In genomic region chr2:154568329-154569070, GRCm38 (mm10) we compare ENCODE assay signal across 8 mouse cellular contexts. TPM values are rescaled to one million over a fixed set of nuclear protein-coding genes. Genes with fewer than 3 reads are reported as not detected.
A peak's percentile ranks its signal among the peaks of the same experiment; 100 is the strongest.
DNase-seq lines count a peak whose midpoint lies in the region; ATAC-seq and TF ChIP-seq lines count a peak whose summit lies in the region.

No protein-coding gene starts in this region.

- H3K9ac ChIP-seq in forebrain, embryonic 12.5 days = peak overlapping the region; percentile 90
- peak overlapping the region; percentile 86 for H3K9ac ChIP-seq in limb, embryonic 12.5 days (replicated peaks)
- H3K9ac ChIP-seq in midbrain, postnatal 0 days (replicated peaks; ENCODE audit: low read length, poor library complexity, severe bottlenecking) = no peak overlapping the region

- no peaks in the 10 kb centered on the region for H3K9me3 ChIP-seq in forebrain, embryonic 12.5 days
- H3K9me3 ChIP-seq in limb, embryonic 12.5 days = no peaks in the 10 kb centered on the region
- H3K9me3 ChIP-seq in midbrain, postnatal 0 days (ENCODE audit: low read length) = no peaks in the 10 kb centered on the region

- ATAC-seq in forebrain, embryonic 12.5 days (ENCODE audit: low FRiP score) = peak; percentile 18; the same call in 1 of the 2 replicates
- ATAC-seq in limb, embryonic 12.5 days (ENCODE audit: insufficient number of reproducible peaks, insufficient read depth, low FRiP score, low TSS enrichment, low read depth) = no peak
- no peak for ATAC-seq in midbrain, postnatal 0 days (ENCODE audit: low FRiP score)

- H3K4me2 ChIP-seq in forebrain, embryonic 12.5 days = peak overlapping the region; percentile 85
- H3K4me2 ChIP-seq in limb, embryonic 12.5 days = peak overlapping the region; percentile 77
- peak overlapping the region; percentile 99 for H3K4me2 ChIP-seq in midbrain, postnatal 0 days (ENCODE audit: low read depth, low read length, poor library complexity, severe bottlenecking)

- H3K4me3 ChIP-seq in forebrain, embryonic 12.5 days (replicated peaks) = peak overlapping the region; percentile 92
- peak overlapping the region; percentile 91 for H3K4me3 ChIP-seq in limb, embryonic 12.5 days (replicated peaks)
- H3K4me3 ChIP-seq in midbrain, postnatal 0 days (ENCODE audit: low read depth, low read length) = peak overlapping the region; percentile 70; the same call in 1 of the 2 replicates

- H3K27me3 ChIP-seq in forebrain, embryonic 12.5 days = no peaks in the 10 kb centered on the region
- no peaks in the 10 kb centered on the region for H3K27me3 ChIP-seq in limb, embryonic 12.5 days
- H3K27me3 ChIP-seq in midbrain, postnatal 0 days (ENCODE audit: insufficient read depth, low read length) = no peaks in the 10 kb centered on the region

- peaks cover 58% of the 10 kb centered on the region for H3K4me1 ChIP-seq in forebrain, embryonic 12.5 days
- peaks cover 65% of the 10 kb centered on the region for H3K4me1 ChIP-seq in limb, embryonic 12.5 days (replicated peaks)
- H3K4me1 ChIP-seq in midbrain, postnatal 0 days (ENCODE audit: insufficient read depth, low read length) = 0 out of 2 replicates have a peak, but pooled peaks cover 5% of the 10 kb centered on the region

- TF ChIP-seq CTCF in midbrain, postnatal 0 days (IDR thresholded peaks at IDR 0.05) = no peak

- 12% methylated on average over 10 of the region's 10 CpGs for WGBS in forebrain, embryonic 12.5 days
- WGBS in limb, embryonic 12.5 days = 20% methylated on average over 10 of the region's 10 CpGs
- WGBS in midbrain, postnatal 0 days = 16% methylated on average over 10 of the region's 10 CpGs

- H3K36me3 ChIP-seq in forebrain, embryonic 12.5 days (replicated peaks) = peaks cover 11% of the 10 kb centered on the region
- peaks cover 16% of the 10 kb centered on the region for H3K36me3 ChIP-seq in limb, embryonic 12.5 days
- H3K36me3 ChIP-seq in midbrain, postnatal 0 days (ENCODE audit: insufficient read depth, low read length) = no peaks in the 10 kb centered on the region

- peak; percentile 59 for DNase-seq in kidney, postnatal 10 days
- no peak for DNase-seq in kidney, adult 18-20 months
- peak; percentile 77 for DNase-seq in R1 (ENCODE audit: low read depth, low spot score)
- DNase-seq in midbrain, postnatal 0 days (ENCODE audit: low spot score) = peak; percentile 52
- no peak for DNase-seq in cerebellum, adult 18-20 months
- no peak for DNase-seq in natural killer cell, adult 2 months (ENCODE audit: low spot score in 2 of 2)

- H3K27ac ChIP-seq in forebrain, embryonic 12.5 days = peak overlapping the region; percentile 88
- H3K27ac ChIP-seq in limb, embryonic 12.5 days = peak overlapping the region; percentile 88
- H3K27ac ChIP-seq in midbrain, postnatal 0 days (ENCODE audit: low read depth, low read length) = no peak overlapping the region

RNA-seq across cellular contexts. Expression of gene E2f1, which starts 1.2 kb away (rescaled TPM):
- 29.8 and 33.3 TPM in 2 replicates for polyA plus RNA-seq in forebrain, embryonic 12.5 days (2016; fragmentation: Nextera tagmentation; extraction: Ambion mirVana)
- polyA plus RNA-seq in limb, embryonic 12.5 days (2016; fragmentation: Nextera tagmentation; extraction: Ambion mirVana) = 25.5 and 28.8 TPM in 2 replicates
- 2.0 and 2.3 TPM in 2 replicates for total RNA-seq in midbrain, postnatal 0 days (2014; rRNA removed)
- polyA plus RNA-seq in midbrain, postnatal 0 days (2015; fragmentation: Nextera tagmentation; extraction: Ambion mirVana) = 2.1 and 2.3 TPM in 2 replicates

RNA-seq across cellular contexts. Expression of gene Necab3, which starts 9.8 kb away (rescaled TPM):
- 8.7 and 11.0 TPM in 2 replicates for polyA plus RNA-seq in forebrain, embryonic 12.5 days (2016; fragmentation: Nextera tagmentation; extraction: Ambion mirVana)
- polyA plus RNA-seq in limb, embryonic 12.5 days (2016; fragmentation: Nextera tagmentation; extraction: Ambion mirVana) = 4.4 and 4.7 TPM in 2 replicates
- 23.3 and 27.7 TPM in 2 replicates for total RNA-seq in midbrain, postnatal 0 days (2014; rRNA removed)
- 18.1 and 18.9 TPM in 2 replicates for polyA plus RNA-seq in midbrain, postnatal 0 days (2015; fragmentation: Nextera tagmentation; extraction: Ambion mirVana)

RNA-seq across cellular contexts. Expression of gene Actl10, which starts 16.9 kb away (rescaled TPM):
- polyA plus RNA-seq in forebrain, embryonic 12.5 days (2016; fragmentation: Nextera tagmentation; extraction: Ambion mirVana) = 0.66 and 0.86 TPM in 2 replicates
- polyA plus RNA-seq in limb, embryonic 12.5 days (2016; fragmentation: Nextera tagmentation; extraction: Ambion mirVana) = 0.18 and 0.55 TPM in 2 replicates
- not detected in 2 replicates for total RNA-seq in midbrain, postnatal 0 days (2014; rRNA removed)
- 0.11 and 0.16 TPM in 2 replicates for polyA plus RNA-seq in midbrain, postnatal 0 days (2015; fragmentation: Nextera tagmentation; extraction: Ambion mirVana)

RNA-seq across cellular contexts. Expression of gene 1700003F12Rik, which starts 21.6 kb away (rescaled TPM):
- 2.3 and 2.5 TPM in 2 replicates for polyA plus RNA-seq in forebrain, embryonic 12.5 days (2016; fragmentation: Nextera tagmentation; extraction: Ambion mirVana)
- 1.1 and 1.3 TPM in 2 replicates for polyA plus RNA-seq in limb, embryonic 12.5 days (2016; fragmentation: Nextera tagmentation; extraction: Ambion mirVana)
- 1.6 and 2.5 TPM in 2 replicates for total RNA-seq in midbrain, postnatal 0 days (2014; rRNA removed)
- 4.0 and 5.3 TPM in 2 replicates for polyA plus RNA-seq in midbrain, postnatal 0 days (2015; fragmentation: Nextera tagmentation; extraction: Ambion mirVana)

RNA-seq across cellular contexts. Expression of gene Pxmp4, which starts 35.0 kb away (rescaled TPM):
- 10.4 and 11.2 TPM in 2 replicates for polyA plus RNA-seq in forebrain, embryonic 12.5 days (2016; fragmentation: Nextera tagmentation; extraction: Ambion mirVana)
- 14.8 and 16.0 TPM in 2 replicates for polyA plus RNA-seq in limb, embryonic 12.5 days (2016; fragmentation: Nextera tagmentation; extraction: Ambion mirVana)
- 16.1 and 21.6 TPM in 2 replicates for total RNA-seq in midbrain, postnatal 0 days (2014; rRNA removed)
- 17.8 and 21.1 TPM in 2 replicates for polyA plus RNA-seq in midbrain, postnatal 0 days (2015; fragmentation: Nextera tagmentation; extraction: Ambion mirVana)

Comparison
In these comparisons a context has a peak if more than half of its experiments do, and no peak if none do; other contexts are left out.
1. DNase-seq: peak in kidney, postnatal 10 days (single experiment), R1 (single experiment) and midbrain, postnatal 0 days (single experiment); none in kidney, adult 18-20 months (single experiment), cerebellum, adult 18-20 months (0 of 2) and natural killer cell, adult 2 months (0 of 2).
2. Peak in every context shown above with its lines, with median percentiles within 50 percentile points of each other: H3K4me2 ChIP-seq and H3K4me3 ChIP-seq.